Mouse (Mus musculus) liver, embryonic 11.5 days (tissue): ENCODE measurements around the gene Erich6. TPM values are rescaled to one million over a fixed set of nuclear protein-coding genes. Genes with fewer than 3 reads are reported as not detected.

Experiments
- ATAC-seq: fragments of 200-750 bp; cut with Nextera tagmentation; replicated peaks from 2 replicates; pipeline ENCODE4 v1.8.0; 2017; ENCODE audit warnings: moderate number of reproducible peaks, mild to moderate bottlenecking, moderate TSS enrichment, moderate library complexity; ENCODE audit not compliant: low FRiP score
- DNase-seq: peaks from one replicate; pipeline ENCODE4 v3.0.0-alpha.2; 2017; ENCODE audit warnings: low spot score
- H3K27ac ChIP-seq: fragments of 300-500 bp; sonication (generic); 2 replicates; pipeline ENCODE4 v1.5.1; 2014; ENCODE audit warnings: mild to moderate bottlenecking, low read depth, low read length, control low read depth
- H3K27me3 ChIP-seq: fragments of 300-500 bp; sonication (generic); replicated peaks from 2 replicates; pipeline ENCODE4 v1.6.1; 2014; ENCODE audit warnings: low read length, mixed read lengths; ENCODE audit not compliant: control insufficient read depth, insufficient read depth
- H3K36me3 ChIP-seq: fragments of 300-500 bp; sonication (generic); 2 replicates; pipeline ENCODE4 v1.6.1; 2014; ENCODE audit warnings: mild to moderate bottlenecking, low read length, moderate library complexity, mixed read lengths; ENCODE audit not compliant: control insufficient read depth, insufficient read depth
- H3K4me1 ChIP-seq: fragments of 300-500 bp; sonication (generic); replicated peaks from 2 replicates; pipeline ENCODE4 v1.6.1; 2014; ENCODE audit warnings: low read length, mixed read lengths; ENCODE audit not compliant: control insufficient read depth, insufficient read depth
- H3K4me2 ChIP-seq: fragments of 300-500 bp; sonication (generic); 2 replicates; pipeline ENCODE4 v1.6.1; 2014; ENCODE audit warnings: mild to moderate bottlenecking, control low read depth, moderate library complexity
- H3K4me3 ChIP-seq: fragments of 300-500 bp; sonication (generic); 2 replicates; pipeline ENCODE4 v1.5.1; 2014; ENCODE audit warnings: low read depth, low read length, control low read depth
- H3K9ac ChIP-seq: fragments of 300-500 bp; sonication (generic); 2 replicates; pipeline ENCODE4 v1.6.1; 2014; ENCODE audit warnings: low read depth, low read length, control low read depth
- H3K9me3 ChIP-seq: fragments of 300-500 bp; sonication (generic); 2 replicates; pipeline ENCODE4 v1.6.1; 2016; ENCODE audit warnings: low read length, inconsistent platforms, mixed read lengths; ENCODE audit not compliant: control insufficient read depth
- WGBS: fragments of 180-500 bp; shearing (Covaris S2); extraction: QIAGEN DNeasy Blood & Tissue Kit; methylation state at CpG from one replicate; pipeline ENCODE4 v1.1.7; 2014; 5-methylcytosine and 5-hydroxymethylcytosine counted together
- polyA plus RNA-seq: library from polyadenylated mRNA; unstranded; fragments of >200 nt; fragmentation: Nextera tagmentation; extraction: Ambion mirVana; gene quantifications from 2 replicates; pipeline ENCODE4 v1.2.1, GENCODE M21; 2014

The Erich6 gene
- polyA plus RNA-seq, 1 experiment from 2014 or later, result not detected

DNA sequence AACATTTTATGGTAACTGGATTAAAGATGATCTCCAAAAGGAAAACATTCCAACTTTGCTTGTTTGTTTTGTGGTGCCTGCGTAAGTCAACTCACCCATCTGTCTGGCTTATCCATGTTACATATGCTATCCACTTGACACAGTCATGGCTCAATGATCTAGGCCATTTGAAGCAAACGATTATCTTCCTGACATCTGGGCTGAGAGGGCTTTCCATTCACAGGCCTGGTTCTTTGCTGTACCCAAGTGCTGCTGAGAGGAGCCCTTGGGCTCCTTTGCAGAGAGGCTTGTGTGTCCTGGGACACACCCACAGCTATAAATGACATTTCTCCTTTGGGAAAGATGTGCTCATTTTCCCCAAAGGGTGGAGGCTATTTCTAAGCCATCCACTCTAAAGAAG lies 41.9 kb upstream of the Erich6 start:
- Histone ChIP-seq H3K36me3 (peaks cover 3% of the 10 kb centered on the region; the same call in 1 of the 2 replicates), H3K4me1 (peaks cover 7% of the 10 kb centered on the region; the same call in 1 of the 2 replicates), H3K27me3 (no peaks in the 10 kb centered on the region), H3K4me2 (no peak overlapping the region), H3K9ac (no peak overlapping the region), H3K9me3 (no peaks in the 10 kb centered on the region), H3K4me3 (no peak overlapping the region), H3K27ac (no peak overlapping the region)
- WGBS, result 58% methylated on average over 2 of the region's 2 CpGs
- ATAC-seq (no peak), DNase-seq (no peak)

- peaks cover 3% of the 10 kb centered on the region; the same call in 1 of the 2 replicates for H3K36me3 ChIP-seq
- DNase-seq (no peak), ATAC-seq (no peak)
- 71% methylated on average over 8 of the region's 8 CpGs for WGBS
- no peak overlapping the region for H3K27ac ChIP-seq
- no peak overlapping the region for H3K4me3 ChIP-seq
- no peak overlapping the region for H3K4me2 ChIP-seq
- H3K4me1 ChIP-seq, result peaks cover 7% of the 10 kb centered on the region; the same call in 1 of the 2 replicates
- no peaks in the 10 kb centered on the region for H3K27me3 ChIP-seq
- H3K9ac ChIP-seq, result no peak overlapping the region
- H3K9me3 ChIP-seq, result no peaks in the 10 kb centered on the region
These were observed 41.4 kb upstream of the Erich6 start for GRCm38 (mm10) chr3:58678384-58678783.

DNA sequence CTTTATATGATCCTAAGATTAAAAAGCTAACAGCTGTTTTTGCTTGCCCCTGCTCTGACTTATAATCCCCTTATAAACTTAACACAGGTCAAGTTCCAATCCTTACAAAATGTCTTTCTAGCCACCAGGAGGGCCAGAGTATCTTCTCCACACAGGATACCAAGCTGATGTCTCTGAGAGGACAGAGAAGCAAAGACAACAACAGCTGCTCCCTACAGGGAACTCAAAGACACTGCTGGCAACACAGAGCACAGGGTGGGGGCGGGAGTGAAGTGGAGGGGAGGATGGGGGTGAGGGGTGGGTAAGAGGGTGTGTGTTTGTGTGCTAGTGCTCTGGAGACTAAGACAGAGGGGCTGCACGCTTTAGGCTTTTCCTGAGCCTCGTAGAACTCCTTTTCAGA lies 40.6 kb upstream of the Erich6 start:
- H3K4me3 ChIP-seq, result no peak overlapping the region
- DNase-seq, result no peak
- peaks cover 3% of the 10 kb centered on the region; the same call in 1 of the 2 replicates for H3K36me3 ChIP-seq
- no peaks in the 10 kb centered on the region for H3K9me3 ChIP-seq
- H3K4me2 ChIP-seq, result no peak overlapping the region
- H3K27me3 ChIP-seq, result no peaks in the 10 kb centered on the region
- H3K27ac ChIP-seq, result no peak overlapping the region
- ATAC-seq, result no peak
- H3K9ac ChIP-seq, result no peak overlapping the region
- WGBS, result 59% methylated on average over 3 of the region's 3 CpGs
- H3K4me1 ChIP-seq, result peaks cover 9% of the 10 kb centered on the region; the same call in 1 of the 2 replicates

DNA sequence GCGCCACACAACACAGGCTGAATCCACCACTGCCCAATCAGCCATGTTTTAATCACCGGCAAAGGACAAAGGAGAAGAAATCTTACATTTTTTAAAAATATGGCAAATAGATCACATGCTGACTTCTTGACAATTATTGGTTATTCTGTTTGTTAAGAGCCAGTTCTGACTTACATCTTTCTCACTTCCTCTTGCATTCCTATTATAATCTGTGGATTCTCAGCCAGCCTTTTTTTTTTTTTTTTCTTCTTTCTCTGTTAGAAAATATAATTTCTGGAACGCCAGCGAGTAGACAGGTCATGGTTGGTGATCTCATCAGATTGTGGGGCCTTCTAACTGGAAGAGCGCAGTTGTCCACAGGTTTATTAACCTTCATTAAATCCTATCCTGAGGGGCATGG lies 36.3 kb upstream of the Erich6 start:
- DNase-seq (no peak), ATAC-seq (no peak)
- WGBS, result 89% methylated on average over 5 of the region's 5 CpGs

GRCm38 (mm10) chr3:58672481-58673183 lies 35.6 kb upstream of the Erich6 start:
- Histone ChIP-seq H3K9ac (no peak overlapping the region), H3K4me1 (peaks cover 2% of the 10 kb centered on the region; the same call in 1 of the 2 replicates), H3K27ac (no peak overlapping the region), H3K27me3 (no peaks in the 10 kb centered on the region), H3K4me2 (no peak overlapping the region), H3K36me3 (peaks cover 3% of the 10 kb centered on the region; the same call in 1 of the 2 replicates), H3K4me3 (no peak overlapping the region), H3K9me3 (no peaks in the 10 kb centered on the region)
- ATAC-seq, result no peak
- 63% methylated on average over 4 of the region's 4 CpGs for WGBS
- no peak for DNase-seq

More for the DNA sequence above, 36.3 kb upstream of the Erich6 start:
- Histone ChIP-seq H3K4me2 (no peak overlapping the region), H3K27ac (no peak overlapping the region), H3K36me3 (peaks cover 3% of the 10 kb centered on the region; the same call in 1 of the 2 replicates), H3K4me3 (no peak overlapping the region), H3K27me3 (no peaks in the 10 kb centered on the region), H3K9ac (no peak overlapping the region), H3K4me1 (peaks cover 2% of the 10 kb centered on the region; the same call in 1 of the 2 replicates), H3K9me3 (no peaks in the 10 kb centered on the region)

GRCm38 (mm10) chr3:58671616-58672250 lies 34.7 kb upstream of the Erich6 start:
- H3K36me3 ChIP-seq, result peaks cover 3% of the 10 kb centered on the region; the same call in 1 of the 2 replicates
- 56% methylated on average over 6 of the region's 6 CpGs for WGBS

GRCm38 (mm10) chr3:58663970-58664369 lies 27.0 kb upstream of the Erich6 start:
- H3K36me3 ChIP-seq, result no peaks in the 10 kb centered on the region
- no peaks in the 10 kb centered on the region for H3K27me3 ChIP-seq
- H3K4me3 ChIP-seq, result no peak overlapping the region
- no peaks in the 10 kb centered on the region for H3K9me3 ChIP-seq
- DNase-seq, result no peak
- H3K4me2 ChIP-seq, result no peak overlapping the region
- no peak overlapping the region for H3K27ac ChIP-seq
- no peaks in the 10 kb centered on the region for H3K4me1 ChIP-seq
- no peak for ATAC-seq
- H3K9ac ChIP-seq, result no peak overlapping the region
- 83% methylated on average over 7 of the region's 7 CpGs for WGBS

More at GRCm38 (mm10) chr3:58671616-58672250, 34.7 kb upstream of the Erich6 start:
- Histone ChIP-seq H3K4me2 (no peak overlapping the region), H3K9ac (no peak overlapping the region), H3K9me3 (no peaks in the 10 kb centered on the region), H3K4me1 (0 out of 2 replicates have a peak, but pooled peaks cover 2% of the 10 kb centered on the region), H3K27ac (no peak overlapping the region), H3K4me3 (no peak overlapping the region), H3K27me3 (no peaks in the 10 kb centered on the region)
- ATAC-seq, result no peak
- DNase-seq, result no peak

GRCm38 (mm10) chr3:58660636-58661035 lies 23.6 kb upstream of the Erich6 start:
- H3K36me3 ChIP-seq, result no peaks in the 10 kb centered on the region
- no peaks in the 10 kb centered on the region for H3K9me3 ChIP-seq
- no peak overlapping the region for H3K27ac ChIP-seq
- H3K4me3 ChIP-seq, result no peak overlapping the region
- H3K4me1 ChIP-seq, result no peaks in the 10 kb centered on the region
- WGBS, result 83% methylated on average over 4 of the region's 4 CpGs
- no peak overlapping the region for H3K9ac ChIP-seq
- DNase-seq, result no peak
- ATAC-seq, result no peak
- H3K4me2 ChIP-seq, result no peak overlapping the region
- no peaks in the 10 kb centered on the region for H3K27me3 ChIP-seq
